Mouse (Mus musculus) spleen, postnatal 10 days (tissue): ENCODE measurements around the gene Ccdc155.
"Not testable (repeated sequence)": the region's sequence is repeated elsewhere in the genome, so short reads cannot be mapped to it uniquely, and the experiment has no call there.

Source experiments
- DNase-seq, 2 experiments: peaks; one replicate each; pipeline ENCODE4 v3.0.0; 2021 to 2022; ENCODE audit warnings: low spot score in 2 of 2

Ccdc155 gene

GRCm38 (mm10) chr7:45191161-45191560 lies 13.5 kb downstream of the Ccdc155 start:
- no peak for DNase-seq

GRCm38 (mm10) chr7:45190186-45190585 lies 14.5 kb downstream of the Ccdc155 start:
- DNase-seq: no peak

- DNase-seq: no peak
These were observed 15.1 kb downstream of the Ccdc155 start for GRCm38 (mm10) chr7:45189600-45189999.

GRCm38 (mm10) chr7:45185921-45186320 lies 18.8 kb downstream of the Ccdc155 start:
- no peak for DNase-seq

GRCm38 (mm10) chr7:45183672-45184071 lies 21.0 kb downstream of the Ccdc155 start:
- DNase-seq: no peak

GRCm38 (mm10) chr7:45182606-45183005 lies 22.1 kb downstream of the Ccdc155 start:
- DNase-seq: no peak

GRCm38 (mm10) chr7:45182199-45182601 lies 22.5 kb downstream of the Ccdc155 start:
- peak; percentile 65 to 90 for DNase-seq

- peak in 1 of 2 experiments; percentile 54 for DNase-seq
These were observed 23.2 kb downstream of the Ccdc155 start for GRCm38 (mm10) chr7:45181540-45181939.

GRCm38 (mm10) chr7:45180896-45181477 lies 23.7 kb downstream of the Ccdc155 start, which contains the start of gene Pth2:
TSS of gene Pth2 (plus strand) at chr7:45180995.
- no peak for DNase-seq

GRCm38 (mm10) chr7:45179469-45179868 lies 25.2 kb downstream of the Ccdc155 start, which contains the start of gene Gfy:
TSS of gene Gfy (minus strand) at chr7:45179569.
- DNase-seq: no peak

- DNase-seq: peak in 1 of 2 experiments; percentile 48
These were observed 26.1 kb downstream of the Ccdc155 start for GRCm38 (mm10) chr7:45178550-45178949.

- no peak for DNase-seq
These were observed 28.3 kb downstream of the Ccdc155 start for GRCm38 (mm10) chr7:45176356-45176755.

GRCm38 (mm10) chr7:45175929-45176328 lies 28.8 kb downstream of the Ccdc155 start:
- no peak for DNase-seq

- no peak for DNase-seq
These were observed 29.3 kb downstream of the Ccdc155 start for GRCm38 (mm10) chr7:45175398-45175797.

GRCm38 (mm10) chr7:45174567-45175280 lies 30.0 kb downstream of the Ccdc155 start:
- DNase-seq: no peak

- DNase-seq: not testable (repeated sequence)
These were observed 30.9 kb downstream of the Ccdc155 start for GRCm38 (mm10) chr7:45173772-45174171.

GRCm38 (mm10) chr7:45172974-45173373 lies 31.7 kb downstream of the Ccdc155 start:
- DNase-seq: peak; percentile 43 to 72

GRCm38 (mm10) chr7:45169495-45169894 lies 35.2 kb downstream of the Ccdc155 start:
- no peak for DNase-seq

- DNase-seq: no peak
These were observed 36.0 kb downstream of the Ccdc155 start for GRCm38 (mm10) chr7:45168656-45169055.

GRCm38 (mm10) chr7:45167761-45168445 lies 36.8 kb downstream of the Ccdc155 start:
- no peak for DNase-seq

GRCm38 (mm10) chr7:45166950-45167401 lies 37.7 kb downstream of the Ccdc155 start:
- DNase-seq: no peak

GRCm38 (mm10) chr7:45165701-45166100 lies 39.0 kb downstream of the Ccdc155 start:
- DNase-seq: no peak

GRCm38 (mm10) chr7:45164833-45165232 lies 39.9 kb downstream of the Ccdc155 start:
- DNase-seq: no peak
